Mouse (Mus musculus) spleen, adult 2 months (tissue): ENCODE measurements around the gene Retsat.

Experiments
- CTCF ChIP-seq: fragments of 200-500 bp; IDR thresholded peaks from 2 replicates; pipeline ENCODE4 v1.5.1; 2011; ENCODE audit warnings: mild to moderate bottlenecking, inconsistent platforms; ENCODE audit not compliant: insufficient read depth, insufficient read length, insufficient replicate concordance; ENCODE audit errors: extremely low read depth
- POLR2A ChIP-seq: fragments of 200-500 bp; IDR thresholded peaks from 2 replicates; pipeline ENCODE4 v1.6.1; 2011; ENCODE audit warnings: low read depth, low read length, inconsistent platforms

DNA sequence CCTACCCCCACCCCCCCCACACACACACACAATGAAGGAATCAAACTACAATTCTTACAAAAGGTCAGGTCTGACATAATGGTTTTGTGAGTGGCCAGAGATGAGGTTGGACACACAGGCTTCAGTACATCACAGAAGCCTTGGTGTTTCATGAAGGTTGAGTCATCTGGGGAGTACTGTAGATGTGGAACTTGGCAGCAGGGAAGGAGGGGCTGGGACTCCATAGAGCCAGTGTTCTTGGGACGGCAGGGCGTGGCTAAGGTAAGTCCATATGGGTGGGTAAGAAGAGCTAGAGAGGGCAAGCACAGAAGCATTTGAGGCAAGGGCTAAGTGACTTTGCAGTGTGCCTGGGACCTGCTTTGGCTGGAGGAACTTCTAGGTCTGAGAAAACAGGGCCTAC, 5.8 kb downstream of the Retsat start:
- no peak for TF ChIP-seq CTCF
- TF ChIP-seq POLR2A, result no peak
